Mouse (Mus musculus): ENCODE results near the gene Mef2c.

Gene Mef2c

DNA sequence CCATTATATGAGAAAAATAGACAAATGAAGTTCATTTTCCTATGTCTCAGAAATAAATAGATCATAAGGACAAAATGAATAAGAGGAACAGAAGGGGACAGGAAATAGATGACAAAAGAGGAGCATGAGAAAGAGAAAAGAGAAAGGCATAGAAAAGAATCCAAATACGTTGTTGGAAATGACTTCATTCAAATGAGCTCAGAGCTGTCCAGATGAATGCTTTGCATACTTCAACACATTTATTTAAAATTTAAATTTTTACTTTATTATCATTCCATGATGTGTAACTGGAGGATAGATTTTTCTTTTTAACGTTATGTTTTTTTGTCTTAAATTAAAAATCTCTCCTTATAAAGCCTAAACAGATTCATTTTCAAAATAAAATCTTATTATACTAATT, 203.8 kb downstream of the Mef2c start:
- DNase-seq (ENCODE audit: extremely low spot score) = no peak

- DNase-seq (ENCODE audit: extremely low spot score) = peak; percentile 18
These were observed 209.0 kb downstream of the Mef2c start for GRCm38 (mm10) chr13:83712778-83713380.

- DNase-seq (ENCODE audit: extremely low spot score) = peak; percentile 46
These were observed 209.9 kb downstream of the Mef2c start for GRCm38 (mm10) chr13:83713661-83714291.

DNA sequence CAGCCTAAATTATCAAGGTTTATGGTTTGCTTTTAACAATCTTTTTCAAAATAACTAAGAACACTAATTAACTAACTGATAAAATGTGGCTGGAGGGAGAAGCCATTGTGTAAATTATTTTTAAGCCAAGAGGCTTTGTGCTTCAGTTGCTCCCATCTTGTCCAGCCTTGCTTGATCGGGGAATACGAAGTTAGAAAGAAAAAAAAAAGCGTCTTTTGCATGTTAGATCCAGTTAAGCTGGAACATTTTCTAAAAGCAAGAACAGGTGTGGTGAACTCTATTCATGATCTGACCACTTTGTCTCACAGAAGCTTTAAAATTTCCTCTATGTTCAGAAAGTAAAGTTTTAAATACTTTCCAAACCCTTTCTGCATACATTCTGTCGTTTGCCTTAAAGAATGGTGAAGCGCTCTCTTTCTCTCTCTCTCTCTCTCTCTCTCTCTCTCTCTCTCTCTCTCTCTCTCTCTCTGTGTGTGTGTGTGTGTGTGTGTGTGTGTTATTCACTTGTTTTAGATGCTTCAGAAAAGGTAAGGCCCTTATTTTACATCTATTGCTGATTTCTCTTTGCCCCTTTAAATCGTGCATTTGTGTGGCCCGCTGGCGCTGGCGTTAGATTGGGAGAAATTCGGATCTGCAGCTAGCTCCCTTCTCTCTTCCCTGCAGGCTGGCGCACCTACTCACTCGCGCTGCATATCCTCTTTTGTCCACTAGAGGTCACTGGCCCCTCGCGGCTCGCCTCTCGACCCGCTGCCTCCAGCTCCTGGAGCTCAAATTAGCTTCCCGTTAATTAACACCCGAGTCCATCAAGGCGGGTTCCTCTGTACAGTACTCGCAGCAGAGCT, 210.9 kb downstream of the Mef2c start:
- peak; percentile 86 for DNase-seq (ENCODE audit: extremely low spot score)

DNA sequence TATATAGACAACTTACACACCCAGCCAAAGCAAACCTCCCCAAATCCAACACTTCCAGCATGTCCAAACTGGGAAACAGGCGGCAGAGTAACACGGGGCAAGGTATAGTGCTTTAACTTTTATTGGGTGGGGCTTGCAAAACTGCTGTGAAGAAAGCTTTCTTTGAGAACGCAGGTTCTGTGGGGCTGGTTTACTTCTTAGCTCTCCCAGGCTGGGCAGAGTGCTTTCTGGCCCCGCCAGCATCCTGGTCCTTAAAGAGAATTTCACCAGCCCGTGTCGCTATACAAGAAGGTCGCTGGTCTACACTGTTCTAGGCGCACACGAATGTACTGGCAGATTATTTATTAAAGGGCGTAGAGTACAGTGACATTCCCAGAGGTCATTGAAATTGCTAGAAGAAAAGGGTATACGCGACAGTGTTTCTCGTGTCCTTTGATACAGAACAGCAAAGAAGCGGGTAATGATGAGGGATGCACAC, 211.5 kb downstream of the Mef2c start:
- no peak for DNase-seq (ENCODE audit: extremely low spot score)

DNA sequence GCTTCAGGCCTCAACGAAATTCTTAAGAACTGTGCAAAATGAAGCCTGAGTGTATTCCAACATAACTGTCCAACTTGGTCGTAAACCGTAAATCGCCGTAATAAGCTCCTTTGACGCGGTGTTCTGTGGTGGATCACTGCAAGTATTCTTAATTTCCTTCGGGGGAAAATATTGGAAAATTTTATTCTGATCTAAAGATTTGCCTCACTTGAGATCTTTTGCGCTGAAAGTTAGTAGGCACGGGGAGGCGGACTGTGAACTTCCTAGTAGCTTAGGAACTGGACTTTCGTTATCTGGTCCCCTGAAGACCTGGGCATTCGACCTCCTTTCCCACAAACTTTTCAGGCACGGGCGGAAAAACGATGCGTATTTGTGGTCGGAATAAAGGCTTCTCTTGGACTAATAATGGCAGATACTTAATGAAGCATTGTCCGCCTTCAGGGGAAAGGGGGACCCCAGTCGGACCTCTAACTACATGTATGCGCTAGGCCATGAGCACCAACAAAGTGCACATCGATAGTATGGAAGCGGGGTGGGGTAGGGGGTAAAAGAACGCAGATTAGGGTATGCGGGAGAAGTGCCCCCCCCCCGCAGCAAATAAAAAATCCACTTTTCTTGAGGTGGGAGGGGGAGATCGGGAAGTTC, 212.3 kb downstream of the Mef2c start:
- DNase-seq (ENCODE audit: extremely low spot score) = peak; percentile 54

Measured in embryo, embryonic 9.5 days (tissue).